Mouse (Mus musculus) hindbrain, embryonic 10.5 days (tissue): Measurements from ENCODE around the gene Arhgef19. TPM values are rescaled to one million over a fixed set of nuclear protein-coding genes. Genes with fewer than 3 reads are reported as not detected.

Experiments
- DNase-seq: peaks from one replicate; pipeline ENCODE4 v3.0.0-alpha.2; 2017; ENCODE audit warnings: low spot score
- H3K27ac ChIP-seq: fragments of 300-500 bp; sonication (generic); 2 replicates; pipeline ENCODE4 v1.5.1; 2016; ENCODE audit warnings: mild to moderate bottlenecking, moderate library complexity
- H3K27me3 ChIP-seq: fragments of 300-500 bp; sonication (generic); 2 replicates; pipeline ENCODE4 v1.6.1; 2016; ENCODE audit warnings: mild to moderate bottlenecking; ENCODE audit not compliant: poor library complexity, insufficient read depth, severe bottlenecking
- H3K36me3 ChIP-seq: fragments of 300-500 bp; sonication (generic); 2 replicates; pipeline ENCODE4 v1.6.1; 2016; ENCODE audit warnings: mild to moderate bottlenecking, moderate library complexity
- H3K4me1 ChIP-seq: fragments of 300-500 bp; sonication (generic); replicated peaks from 2 replicates; pipeline ENCODE4 v1.6.1; 2016; ENCODE audit warnings: mild to moderate bottlenecking
- H3K4me3 ChIP-seq: fragments of 300-500 bp; sonication (generic); 2 replicates; pipeline ENCODE4 v1.5.1; 2016; ENCODE audit warnings: mild to moderate bottlenecking, moderate library complexity
- H3K9me3 ChIP-seq: fragments of 300-500 bp; sonication (generic); 2 replicates; pipeline ENCODE4 v1.6.1; 2016; ENCODE audit warnings: mild to moderate bottlenecking, moderate library complexity
- WGBS: fragments of 180-500 bp; shearing (Covaris S2); methylation state at CpG from one replicate; pipeline ENCODE4 v1.1.7; 2016; 5-methylcytosine and 5-hydroxymethylcytosine counted together
- polyA plus RNA-seq: library from polyadenylated mRNA; unstranded; fragments of >200 nt; fragmentation: Nextera tagmentation; extraction: Ambion mirVana; gene quantifications from 2 replicates; pipeline ENCODE4 v1.2.1, GENCODE M21; 2016

Gene Arhgef19
- polyA plus RNA-seq, 1 experiment from 2014 or later: 1.7 TPM

DNA sequence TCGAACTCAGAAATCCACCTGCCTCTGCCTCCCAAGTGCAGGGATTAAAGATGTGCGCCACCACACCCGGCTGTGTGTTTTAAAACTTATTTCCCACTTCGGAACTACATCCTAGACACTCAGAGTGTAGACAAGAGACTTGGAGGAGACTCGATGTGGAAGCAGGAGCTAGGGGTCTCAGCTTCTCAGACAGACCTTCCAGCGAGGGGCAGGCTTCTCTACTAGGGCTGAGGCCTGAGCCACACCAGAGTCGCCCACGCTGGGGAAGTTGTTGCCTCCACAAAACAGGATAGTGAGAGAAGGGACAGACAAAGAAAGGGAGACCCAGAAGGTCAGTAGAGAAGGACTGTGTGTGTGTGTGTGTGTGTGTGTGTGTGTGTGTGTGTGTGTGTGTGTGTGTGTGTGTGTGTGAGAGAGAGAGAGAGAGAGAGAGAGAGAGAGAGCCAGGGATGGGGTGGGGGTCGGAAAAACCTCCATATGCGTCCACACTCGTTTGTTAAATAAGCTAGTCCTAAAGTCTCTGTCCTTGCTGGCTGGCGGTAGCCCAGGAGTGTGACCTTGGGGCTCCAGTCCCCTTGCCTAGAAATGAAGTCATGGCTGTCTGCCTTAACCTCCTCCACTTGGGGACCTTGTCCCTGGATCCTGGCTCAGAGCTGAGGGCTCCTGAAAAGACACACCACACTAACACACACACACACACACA, 44.0 kb downstream of the Arhgef19 start:
- DNase-seq: no peak
- Histone ChIP-seq H3K27ac (peak overlapping the region; percentile 46; the same call in 1 of the 2 replicates), H3K9me3 (no peaks in the 10 kb centered on the region), H3K4me1 (peaks cover 78% of the 10 kb centered on the region), H3K36me3 (no peaks in the 10 kb centered on the region), H3K27me3 (peaks cover 63% of the 10 kb centered on the region), H3K4me3 (no peak overlapping the region)
- 64% methylated on average over 12 of the region's 12 CpGs for WGBS

DNA sequence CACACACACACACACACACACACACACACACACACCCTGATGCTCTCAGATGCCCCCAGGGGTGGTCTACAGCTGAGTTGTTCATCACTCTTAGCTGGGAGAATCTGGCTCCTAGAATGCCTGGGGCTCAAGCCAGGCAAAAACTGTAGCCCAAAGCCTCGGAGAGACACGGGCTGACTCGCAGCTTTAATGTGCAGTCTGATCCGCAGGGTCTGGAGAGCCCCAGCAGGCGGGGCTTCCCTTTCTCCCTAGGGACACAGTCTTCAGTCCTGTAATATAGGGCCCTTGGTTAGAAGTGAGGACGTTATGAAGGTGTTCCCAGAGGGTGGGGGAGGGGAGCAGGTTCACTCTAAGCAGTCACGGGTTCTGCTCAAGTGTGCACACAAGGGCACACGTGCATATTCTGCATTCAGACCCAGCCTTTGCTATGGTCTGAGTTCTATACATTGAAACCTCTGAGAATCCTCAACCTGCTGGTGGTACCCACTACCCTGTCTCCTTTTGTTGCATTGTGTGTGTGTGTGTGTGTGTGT, 44.6 kb downstream of the Arhgef19 start:
- no peak for DNase-seq
- H3K27me3 ChIP-seq: peaks cover 69% of the 10 kb centered on the region
- no peak overlapping the region for H3K4me3 ChIP-seq
- WGBS: 29% methylated on average over 8 of the region's 8 CpGs
- peaks cover 78% of the 10 kb centered on the region for H3K4me1 ChIP-seq
- H3K27ac ChIP-seq: 0 out of 2 replicates have a peak overlapping the region, but pooled peaks have one; percentile 2
- H3K36me3 ChIP-seq: no peaks in the 10 kb centered on the region
- H3K9me3 ChIP-seq: no peaks in the 10 kb centered on the region

DNA sequence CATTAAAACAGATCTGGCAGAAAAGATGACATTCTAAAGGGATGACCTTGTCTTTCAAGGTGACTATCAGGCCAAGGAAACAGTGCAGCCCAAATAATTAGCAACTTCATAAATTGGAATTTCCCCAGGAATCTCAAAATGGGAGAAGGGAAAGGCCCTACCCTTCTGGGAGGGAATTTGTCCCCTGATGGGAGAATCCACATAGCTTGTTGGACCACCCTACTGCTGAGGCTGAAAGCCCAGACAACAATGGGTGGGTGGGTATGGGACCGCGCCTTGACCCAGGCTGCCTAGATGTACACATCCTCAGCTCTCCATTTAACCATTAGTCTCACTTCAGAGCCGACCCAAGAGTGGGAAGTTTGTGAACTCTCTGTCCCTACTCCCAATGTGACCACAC, 45.2 kb downstream of the Arhgef19 start:
- no peaks in the 10 kb centered on the region for H3K36me3 ChIP-seq
- H3K27me3 ChIP-seq: peaks cover 74% of the 10 kb centered on the region

DNA sequence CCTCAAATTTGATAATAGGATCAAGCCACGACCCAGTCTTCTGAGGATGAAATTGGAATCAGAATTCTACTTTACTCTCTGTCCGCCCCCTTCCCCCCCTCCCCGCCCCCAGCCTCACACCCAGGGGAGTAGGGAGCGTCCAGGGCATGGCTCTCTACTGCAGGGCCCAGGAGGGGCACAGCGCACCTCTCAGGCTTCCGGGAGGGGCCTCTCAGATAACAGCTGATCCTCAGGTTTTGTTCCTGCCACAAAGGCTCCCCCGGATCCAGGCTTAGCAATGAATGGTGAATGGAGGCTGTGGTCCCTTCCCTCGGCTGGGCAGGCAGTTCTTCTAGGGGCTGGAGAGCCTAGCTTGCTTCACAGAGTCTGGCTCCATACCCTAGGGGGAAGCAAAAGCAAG, 45.8 kb downstream of the Arhgef19 start:
- H3K27me3 ChIP-seq: peaks cover 81% of the 10 kb centered on the region
- peak overlapping the region; percentile 73 for H3K27ac ChIP-seq
- peaks cover 70% of the 10 kb centered on the region for H3K4me1 ChIP-seq
- no peak for DNase-seq
- no peak overlapping the region for H3K4me3 ChIP-seq
- 11% methylated on average over 8 of the region's 8 CpGs for WGBS
- no peaks in the 10 kb centered on the region for H3K9me3 ChIP-seq
- H3K36me3 ChIP-seq: no peaks in the 10 kb centered on the region

More for the DNA sequence above, 45.2 kb downstream of the Arhgef19 start:
- no peak overlapping the region for H3K27ac ChIP-seq
- no peak overlapping the region for H3K4me3 ChIP-seq
- H3K4me1 ChIP-seq: peaks cover 72% of the 10 kb centered on the region
- H3K9me3 ChIP-seq: no peaks in the 10 kb centered on the region
- DNase-seq: no peak
- 66% methylated on average over 3 of the region's 3 CpGs for WGBS

DNA sequence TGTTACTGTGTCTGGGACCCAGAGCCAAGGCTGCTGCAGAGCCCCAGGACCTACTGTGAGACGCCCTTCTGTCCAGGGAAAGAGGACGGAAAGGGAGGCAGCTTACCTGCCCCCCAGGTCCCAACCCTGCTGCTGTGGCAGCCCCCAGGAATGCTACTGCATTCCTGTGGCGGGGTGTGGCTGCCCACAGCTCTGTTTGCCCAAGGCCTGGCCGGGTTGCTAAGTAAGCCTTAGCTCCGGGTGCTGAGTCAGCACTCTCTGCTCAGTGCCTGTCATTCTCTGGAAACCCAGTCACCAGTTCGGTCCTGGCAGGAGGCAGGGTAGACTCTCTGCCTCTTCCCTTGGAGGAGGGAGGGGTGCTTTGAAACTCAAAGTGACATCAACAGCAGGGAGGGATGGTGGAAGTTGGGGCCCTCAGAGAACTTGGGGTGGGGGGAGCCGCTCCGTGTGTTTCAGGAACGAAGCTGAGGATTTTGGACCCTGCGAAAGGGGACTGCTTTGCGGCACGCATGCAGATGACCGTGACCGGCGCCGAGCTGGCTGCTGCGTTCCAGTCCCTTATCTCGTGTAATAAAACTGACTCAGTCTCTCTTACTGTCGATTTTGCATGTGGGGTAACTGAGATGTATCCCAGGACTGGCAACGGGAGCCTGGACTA, 47.7 kb downstream of the Arhgef19 start:
- Histone ChIP-seq H3K36me3 (no peaks in the 10 kb centered on the region), H3K9me3 (no peaks in the 10 kb centered on the region), H3K27ac (peak overlapping the region; percentile 64), H3K27me3 (peaks cover 89% of the 10 kb centered on the region), H3K4me1 (peaks cover 75% of the 10 kb centered on the region), H3K4me3 (peak overlapping the region; percentile 18)
- DNase-seq: peak; percentile 50
- WGBS: 6% methylated on average over 20 of the region's 20 CpGs

DNA sequence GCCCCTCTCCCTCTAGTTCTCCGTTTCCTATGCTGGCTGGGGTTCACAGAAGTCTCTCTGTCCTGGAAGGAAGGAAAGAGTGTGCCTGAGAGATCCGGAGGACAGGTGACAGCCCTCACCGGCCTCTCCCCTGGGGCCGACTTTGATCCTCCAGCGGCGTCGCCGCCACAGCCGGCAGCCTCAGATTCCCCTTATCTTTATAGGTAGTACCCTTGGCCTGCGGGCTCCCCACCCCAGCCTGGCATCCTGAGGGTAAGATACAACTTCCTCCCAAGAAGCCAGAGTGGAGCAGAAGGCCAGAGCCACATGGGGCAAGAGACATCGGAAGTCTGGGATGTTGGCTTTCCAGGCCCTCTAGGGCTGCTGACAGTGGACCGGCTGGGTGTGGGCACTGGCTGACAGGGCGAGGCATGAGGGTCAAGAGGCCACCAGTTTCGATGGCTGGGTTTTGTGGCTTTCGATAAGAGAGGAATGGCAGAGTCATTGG, 48.3 kb downstream of the Arhgef19 start:
- Histone ChIP-seq H3K27ac (peak overlapping the region; percentile 64), H3K36me3 (no peaks in the 10 kb centered on the region), H3K27me3 (peaks cover 89% of the 10 kb centered on the region), H3K4me1 (peaks cover 75% of the 10 kb centered on the region), H3K4me3 (peak overlapping the region; percentile 18; the same call in 1 of the 2 replicates), H3K9me3 (no peaks in the 10 kb centered on the region)
- DNase-seq: no peak
- WGBS: 7% methylated on average over 15 of the region's 15 CpGs

DNA sequence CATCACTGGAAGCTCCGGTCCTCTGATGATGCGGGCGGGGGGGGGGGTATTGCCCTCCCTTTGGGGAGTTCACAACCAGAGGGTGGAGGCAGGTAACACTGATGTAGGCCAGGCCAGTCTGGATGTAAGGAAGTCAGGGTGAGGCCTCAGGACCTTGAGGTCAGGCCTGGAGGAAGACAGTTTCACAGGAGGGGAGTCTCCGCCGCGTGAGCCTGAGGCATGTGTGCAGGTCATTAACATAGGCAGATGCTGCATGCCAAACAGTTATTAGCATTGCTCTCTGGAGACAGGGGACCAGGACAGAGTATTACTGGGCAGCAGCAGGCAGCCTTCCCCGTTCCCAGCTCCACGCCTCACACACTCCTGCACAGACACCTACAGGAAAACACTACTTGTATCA, 48.9 kb downstream of the Arhgef19 start:
- 47% methylated on average over 8 of the region's 8 CpGs for WGBS
- DNase-seq: no peak
- Histone ChIP-seq H3K9me3 (no peaks in the 10 kb centered on the region), H3K36me3 (no peaks in the 10 kb centered on the region), H3K4me3 (no peak overlapping the region), H3K27me3 (peaks cover 92% of the 10 kb centered on the region), H3K4me1 (peaks cover 77% of the 10 kb centered on the region), H3K27ac (no peak overlapping the region)

DNA sequence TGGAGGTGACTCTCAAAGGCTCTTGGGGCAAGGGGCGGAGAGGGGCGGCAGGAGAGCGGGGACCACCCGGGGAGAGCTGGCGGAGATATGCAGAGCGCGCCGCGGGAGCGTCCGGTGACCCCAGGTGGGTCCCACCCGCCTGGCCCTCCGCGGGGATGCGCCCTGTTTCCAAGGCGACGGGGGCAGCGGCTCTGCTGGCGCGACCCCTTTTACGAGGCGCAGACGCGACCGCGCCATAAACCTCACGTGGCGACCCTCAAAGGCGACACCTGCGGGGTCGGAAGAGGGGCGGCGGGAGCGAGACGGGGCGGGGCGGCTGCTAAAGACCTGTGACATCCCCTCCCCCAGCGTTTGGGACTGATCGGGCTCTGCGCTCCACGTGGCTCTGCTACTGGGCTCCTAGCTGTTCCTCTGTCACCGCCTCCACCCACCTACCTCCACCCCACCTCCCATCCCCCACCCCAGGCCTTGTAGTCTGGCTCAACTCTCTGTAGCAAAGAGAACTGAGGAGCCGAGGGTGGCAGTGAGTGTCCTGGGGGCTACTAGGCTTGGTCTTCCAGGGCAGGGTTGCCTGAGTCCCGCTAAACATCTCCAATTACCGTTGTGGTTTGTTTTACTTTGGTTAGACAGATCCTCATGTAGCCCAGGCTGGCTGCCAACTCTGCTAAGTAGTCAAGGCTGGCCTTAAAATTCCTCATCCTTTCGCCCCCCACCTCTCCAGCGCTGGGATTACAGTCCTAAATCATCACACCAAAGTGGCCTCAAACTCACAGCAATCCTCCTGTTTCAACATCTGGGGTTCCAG, 52.5 kb downstream of the Arhgef19 start:
- peaks cover 97% of the 10 kb centered on the region for H3K27me3 ChIP-seq
- peak overlapping the region; percentile 71 for H3K27ac ChIP-seq
- no peaks in the 10 kb centered on the region for H3K9me3 ChIP-seq
- peaks cover 70% of the 10 kb centered on the region for H3K4me1 ChIP-seq
- no peaks in the 10 kb centered on the region for H3K36me3 ChIP-seq
- peak; percentile 58 for DNase-seq
- H3K4me3 ChIP-seq: peak overlapping the region; percentile 53
- WGBS: 1% methylated on average over 47 of the region's 47 CpGs

DNA sequence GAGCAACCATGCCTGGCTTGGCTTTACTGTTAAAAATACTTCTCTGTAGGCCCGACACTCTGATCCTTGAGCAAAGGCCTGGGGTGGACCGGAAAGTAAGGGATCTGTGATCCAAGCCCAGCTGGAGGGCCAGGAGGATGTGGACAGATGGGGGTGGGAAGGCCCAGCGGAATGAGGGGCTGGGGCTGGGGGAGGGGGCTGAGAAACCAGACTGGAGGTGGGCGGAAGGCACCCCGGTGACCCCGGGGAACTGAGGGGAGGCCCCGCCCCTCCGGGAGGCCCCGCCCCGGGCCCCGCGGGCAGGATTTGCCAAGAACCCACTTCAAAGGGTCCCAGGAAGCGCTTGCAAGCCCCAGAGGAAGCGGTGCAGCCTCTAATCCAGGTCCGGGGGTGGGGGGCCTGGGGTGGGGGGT, 56.5 kb downstream of the Arhgef19 start:
- peak; percentile 40 for DNase-seq
- peak overlapping the region; percentile 39 for H3K4me3 ChIP-seq
- 7% methylated on average over 15 of the region's 15 CpGs for WGBS

DNA sequence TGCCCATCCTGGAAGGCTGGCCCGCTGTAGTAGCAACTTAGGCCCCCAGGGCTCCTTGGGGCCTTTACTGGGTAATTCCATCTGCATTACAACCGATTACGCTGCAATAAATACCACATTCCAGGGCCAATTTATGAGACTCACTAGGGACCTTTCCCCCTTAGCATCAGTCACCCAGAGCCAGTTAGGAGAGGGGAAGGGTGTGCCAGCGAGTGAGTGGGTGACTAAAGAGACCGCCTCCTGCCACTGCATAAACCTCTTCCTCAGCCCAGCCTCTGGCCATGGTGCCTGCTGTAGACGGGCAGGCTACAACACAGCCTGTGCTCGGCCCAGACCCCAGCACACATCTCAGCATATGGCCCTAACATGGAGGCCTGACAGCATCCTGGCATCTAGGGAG, 58.6 kb downstream of the Arhgef19 start:
- 78% methylated on average over 7 of the region's 7 CpGs for WGBS
- DNase-seq: no peak
- Histone ChIP-seq H3K4me3 (no peak overlapping the region), H3K27me3 (peaks cover 97% of the 10 kb centered on the region), H3K9me3 (no peaks in the 10 kb centered on the region), H3K4me1 (peaks cover 51% of the 10 kb centered on the region), H3K36me3 (no peaks in the 10 kb centered on the region), H3K27ac (no peak overlapping the region)

More for the DNA sequence above, 56.5 kb downstream of the Arhgef19 start:
- H3K4me1 ChIP-seq: peaks cover 49% of the 10 kb centered on the region
- H3K36me3 ChIP-seq: no peaks in the 10 kb centered on the region
- no peaks in the 10 kb centered on the region for H3K9me3 ChIP-seq
- peaks cover 96% of the 10 kb centered on the region for H3K27me3 ChIP-seq
- peak overlapping the region; percentile 70 for H3K27ac ChIP-seq

DNA sequence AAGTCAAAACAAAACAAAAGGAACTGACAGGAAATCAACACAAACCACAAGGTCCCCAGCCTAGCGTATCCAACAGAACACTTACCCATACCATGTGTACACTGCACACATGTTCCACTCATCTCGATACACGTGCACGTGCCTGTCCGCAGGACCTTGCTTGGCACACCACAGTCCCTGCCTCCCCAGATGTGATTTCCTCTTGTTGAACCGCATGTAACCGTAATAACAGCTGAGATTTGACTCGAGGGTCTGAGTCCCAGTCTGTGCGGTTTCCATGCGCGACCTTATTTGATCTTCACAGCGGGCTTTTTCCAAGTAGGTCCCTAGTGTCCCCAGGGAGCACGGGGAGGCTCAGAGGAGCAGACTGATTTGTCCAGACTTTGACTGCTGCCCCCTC, 60.1 kb downstream of the Arhgef19 start:
- 70% methylated on average over 13 of the region's 13 CpGs for WGBS
- DNase-seq: no peak
- Histone ChIP-seq H3K9me3 (no peaks in the 10 kb centered on the region), H3K4me1 (peaks cover 56% of the 10 kb centered on the region), H3K27ac (no peak overlapping the region), H3K36me3 (no peaks in the 10 kb centered on the region), H3K27me3 (peaks cover 97% of the 10 kb centered on the region), H3K4me3 (no peak overlapping the region)

DNA sequence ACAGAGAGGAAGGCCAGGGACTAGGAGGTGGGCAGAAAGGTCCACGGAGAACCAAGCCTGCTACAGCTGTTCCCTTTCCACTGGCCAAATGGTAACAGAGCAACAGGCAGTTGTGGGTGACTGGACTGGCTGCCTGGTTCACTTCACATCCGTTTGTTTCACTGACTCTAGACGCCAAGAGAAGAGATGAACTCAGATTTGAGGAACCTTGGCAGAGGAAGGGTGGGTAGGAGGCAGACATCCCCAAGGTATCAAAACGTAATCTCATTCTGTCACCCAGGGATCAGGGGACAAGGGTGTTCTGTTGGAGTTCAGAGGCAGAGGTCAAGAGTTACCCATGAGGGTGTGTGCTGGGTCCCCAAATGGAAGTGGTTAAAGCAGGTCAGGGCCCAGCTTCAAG, 60.9 kb downstream of the Arhgef19 start:
- H3K4me3 ChIP-seq: no peak overlapping the region
- WGBS: 66% methylated on average over 4 of the region's 4 CpGs
- H3K27ac ChIP-seq: no peak overlapping the region
- H3K27me3 ChIP-seq: peaks cover 93% of the 10 kb centered on the region
- H3K4me1 ChIP-seq: peaks cover 61% of the 10 kb centered on the region
- H3K9me3 ChIP-seq: no peaks in the 10 kb centered on the region
- no peak for DNase-seq
- no peaks in the 10 kb centered on the region for H3K36me3 ChIP-seq
